Mouse (Mus musculus): ENCODE measurements around the gene Col5a3. TPM values are rescaled to one million over a fixed set of nuclear protein-coding genes. Genes with fewer than 3 reads are reported as not detected.
"Not testable (repeated sequence)": the region's sequence is repeated elsewhere in the genome, so short reads cannot be mapped to it uniquely, and the experiment has no call there.

The Col5a3 gene
- 1 to 10 TPM; 1.7 to 1.8 TPM for total RNA-seq (2021)
- long read RNA-seq, experiment 1, partial matches to known transcripts: 0 of 1 reads
- long read RNA-seq, experiment 1, other reads (novel, unspliced or antisense): 1 of 1 reads
- long read RNA-seq, experiment 2, partial matches to known transcripts: 1 of 2 reads
- long read RNA-seq, experiment 2, other reads (novel, unspliced or antisense): 1 of 2 reads

DNA sequence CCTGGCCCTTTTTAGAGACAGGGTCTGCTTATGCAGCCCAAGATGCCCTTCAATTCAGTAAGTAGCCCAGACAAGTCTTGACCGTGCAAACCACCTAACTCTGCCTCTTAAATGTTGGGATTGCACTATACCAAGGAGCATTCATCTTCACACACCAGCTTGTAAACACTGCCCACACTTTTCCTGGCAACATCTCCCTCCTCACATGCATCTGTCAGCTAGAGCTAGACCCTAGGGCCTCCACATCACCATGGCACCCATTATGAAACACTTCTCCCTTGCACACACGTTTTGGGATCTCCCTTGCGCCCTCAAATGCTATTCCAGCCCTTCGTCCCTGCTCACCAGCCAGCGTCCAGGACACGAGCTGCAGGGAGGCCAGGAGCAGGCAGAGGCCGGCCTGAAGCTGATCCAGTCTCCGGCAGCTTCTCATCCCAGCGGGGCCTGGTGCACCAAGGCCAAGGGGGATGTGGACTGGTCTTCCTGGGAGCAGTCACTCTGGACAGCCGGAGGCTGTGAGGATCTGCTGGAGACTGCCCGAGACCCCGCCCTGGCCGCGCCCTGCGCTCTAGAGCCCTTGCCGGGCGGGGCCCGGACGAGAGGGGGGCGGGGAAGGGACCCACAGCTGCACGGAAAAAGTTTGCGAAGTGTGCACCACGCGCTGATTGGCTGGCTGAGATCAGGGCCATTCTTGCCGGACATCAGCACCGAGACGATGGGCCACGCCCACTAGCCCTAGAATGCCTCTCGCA is at the start of gene Col5a3:
TSS of gene Col5a3 (minus strand) at position 547 of the 752 bp plus-strand sequence.
- DNase-seq (ENCODE audit: low spot score in 2 of 2): peak in 1 of 2 experiments; percentile 22

DNA sequence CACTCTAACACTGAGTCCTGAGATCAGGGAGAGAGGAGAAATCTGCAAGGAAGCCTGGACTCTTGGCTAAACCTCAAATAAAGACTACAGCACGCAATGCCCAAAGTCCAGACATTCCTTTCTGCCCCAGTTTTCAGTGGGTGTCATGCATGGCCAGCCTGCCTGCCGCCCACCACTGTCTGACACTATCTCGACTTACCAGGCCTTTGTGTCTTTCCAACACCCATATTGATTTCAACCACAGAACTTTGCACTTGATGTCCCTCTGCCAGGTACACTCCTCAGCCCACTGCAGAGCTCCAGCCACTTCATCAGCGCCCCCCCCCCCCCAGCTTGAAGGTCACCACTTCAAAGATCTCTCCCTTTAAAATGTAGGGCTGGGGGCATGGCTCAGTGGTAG is 47.4 kb upstream of the Col5a3 start:
- no peak for DNase-seq (ENCODE audit: low spot score in 2 of 2)

DNA sequence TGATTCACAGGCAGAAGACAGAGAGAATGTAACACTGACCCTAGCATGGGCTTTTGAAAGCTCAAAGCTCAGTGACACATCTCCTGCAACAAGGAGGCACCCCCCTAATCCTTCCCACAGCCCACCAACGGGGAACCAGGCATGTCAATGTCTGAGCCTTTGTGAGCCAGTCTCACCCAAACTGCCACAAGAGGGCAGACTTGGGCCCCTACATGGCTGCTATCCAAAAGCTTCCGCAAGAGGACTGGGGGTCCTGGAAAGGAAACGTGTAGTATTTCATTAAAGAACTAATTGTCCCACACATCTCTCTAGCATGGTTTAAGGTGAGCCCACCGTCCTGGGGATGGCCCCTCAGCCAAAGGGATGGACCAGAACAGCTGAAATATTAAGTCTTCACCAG is 47.0 kb upstream of the Col5a3 start:
- DNase-seq (ENCODE audit: low spot score in 2 of 2): no peak

- no peak for DNase-seq (ENCODE audit: low spot score in 2 of 2)
Measured at GRCm38 (mm10) chr9:20859926-20860325, 45.1 kb upstream of the Col5a3 start.

- no peak for DNase-seq (ENCODE audit: low spot score in 2 of 2)
Measured at GRCm38 (mm10) chr9:20857131-20857530, 42.3 kb upstream of the Col5a3 start.

GRCm38 (mm10) chr9:20850179-20850578 is 35.3 kb upstream of the Col5a3 start:
- no peak for DNase-seq (ENCODE audit: low spot score in 2 of 2)

- DNase-seq (ENCODE audit: low spot score in 2 of 2): peak; percentile 23 to 36
Measured at GRCm38 (mm10) chr9:20842670-20843069, 27.8 kb upstream of the Col5a3 start.

- DNase-seq (ENCODE audit: low spot score in 2 of 2): no peak
Measured at GRCm38 (mm10) chr9:20842211-20842610, 27.3 kb upstream of the Col5a3 start.

DNA sequence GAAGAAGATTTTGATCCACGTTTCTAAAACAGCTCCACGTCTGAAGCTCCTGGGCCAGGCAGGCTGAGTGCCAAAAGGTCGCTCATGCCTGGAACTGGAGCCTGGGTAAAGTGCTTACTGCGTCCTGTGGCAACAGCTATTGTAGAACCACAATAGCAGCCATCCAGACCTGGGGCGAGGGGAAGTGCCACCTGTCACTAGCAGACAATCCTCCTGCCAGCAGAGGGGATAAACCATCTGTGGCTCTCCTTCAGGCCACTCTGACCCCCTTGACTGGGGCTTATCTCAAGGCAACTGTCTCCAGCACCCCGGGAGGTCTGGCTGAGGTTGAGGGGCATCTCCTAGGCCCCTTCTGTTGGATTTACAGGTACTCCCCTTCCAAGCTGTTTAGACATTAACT is 24.1 kb upstream of the Col5a3 start:
- DNase-seq (ENCODE audit: low spot score in 2 of 2): no peak

DNA sequence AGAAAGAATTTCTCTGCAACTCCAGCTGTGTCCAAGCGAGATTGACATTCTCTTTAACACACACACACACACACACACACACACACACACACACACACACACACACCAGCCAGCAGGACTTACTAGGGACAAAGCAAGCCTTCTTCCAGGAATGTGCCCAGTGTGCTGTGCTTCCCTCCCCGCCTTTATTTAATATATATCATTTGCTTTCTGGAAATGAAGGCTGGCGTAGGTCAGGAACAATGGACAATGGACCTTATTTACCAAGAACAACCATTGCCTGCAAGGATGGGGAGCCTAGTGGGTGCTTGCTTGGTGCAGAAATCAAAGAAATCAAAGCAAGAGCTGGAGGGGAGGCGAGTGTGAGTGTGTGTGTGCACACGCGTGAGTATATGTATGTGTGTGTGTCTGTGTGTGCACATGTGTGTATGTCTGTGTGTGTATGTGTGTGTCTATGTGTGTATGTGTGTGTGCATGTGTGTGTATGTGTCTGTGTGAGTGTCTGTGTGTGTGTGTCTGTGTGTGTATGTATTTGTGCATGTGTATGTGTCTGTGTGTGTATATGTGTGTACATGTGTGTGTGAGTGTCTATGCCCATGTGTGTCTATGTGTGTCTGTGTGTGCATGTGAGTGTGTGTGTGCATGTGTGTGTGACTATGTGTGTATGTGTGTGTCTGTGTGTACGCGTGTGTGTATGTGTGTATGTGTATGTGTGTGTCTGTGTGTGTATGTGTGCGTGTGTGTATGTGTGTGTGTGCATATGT is 22.5 kb upstream of the Col5a3 start:
- no peak for DNase-seq (ENCODE audit: low spot score in 2 of 2)

- DNase-seq (ENCODE audit: low spot score in 2 of 2): not testable (repeated sequence)
Measured at GRCm38 (mm10) chr9:20835431-20835954, 20.6 kb upstream of the Col5a3 start.

DNA sequence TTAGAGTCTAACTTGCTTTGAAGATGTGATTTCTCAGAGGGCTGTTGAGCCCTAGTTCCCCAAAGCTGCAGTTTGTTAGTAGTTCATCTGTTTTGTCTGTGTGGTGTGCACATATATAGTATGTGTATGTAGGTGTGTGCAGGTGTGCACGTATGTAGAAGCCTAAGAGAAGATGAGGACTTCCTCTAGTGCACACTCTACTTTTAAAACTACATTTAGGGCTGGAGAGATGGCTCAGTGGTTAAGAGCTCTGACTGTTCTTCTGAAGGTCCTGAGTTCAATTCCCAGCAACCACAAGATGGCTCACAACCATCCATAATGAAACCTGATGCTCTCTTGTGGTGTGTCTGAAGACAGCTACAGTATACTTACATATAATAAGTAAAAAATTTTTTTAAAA is 20.0 kb upstream of the Col5a3 start:
- DNase-seq (ENCODE audit: low spot score in 2 of 2): no peak

GRCm38 (mm10) chr9:20830901-20831643 is 16.2 kb upstream of the Col5a3 start:
- peak; percentile 94 to 99 for DNase-seq (ENCODE audit: low spot score in 2 of 2)

DNA sequence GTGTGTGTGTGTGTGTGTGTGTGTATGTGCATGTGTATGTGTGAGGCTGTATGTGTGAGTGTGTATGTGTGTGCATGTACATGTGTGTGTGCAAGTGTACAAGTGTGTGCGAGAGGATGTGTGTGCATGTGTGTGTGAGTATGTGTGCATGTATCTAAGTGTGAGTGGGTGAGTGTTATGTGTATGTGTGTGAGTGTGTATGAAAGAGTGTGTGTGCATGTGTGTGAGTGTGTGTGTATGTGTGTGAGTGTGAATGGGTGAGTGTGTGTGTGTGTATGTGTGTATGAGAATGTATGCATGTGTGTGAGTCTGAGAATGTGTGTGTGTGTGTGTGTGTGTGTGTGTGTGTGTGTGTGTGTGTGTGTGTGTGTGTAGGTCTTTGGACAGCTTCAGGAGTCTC is 13.3 kb upstream of the Col5a3 start:
- no peak for DNase-seq (ENCODE audit: low spot score in 2 of 2)

DNA sequence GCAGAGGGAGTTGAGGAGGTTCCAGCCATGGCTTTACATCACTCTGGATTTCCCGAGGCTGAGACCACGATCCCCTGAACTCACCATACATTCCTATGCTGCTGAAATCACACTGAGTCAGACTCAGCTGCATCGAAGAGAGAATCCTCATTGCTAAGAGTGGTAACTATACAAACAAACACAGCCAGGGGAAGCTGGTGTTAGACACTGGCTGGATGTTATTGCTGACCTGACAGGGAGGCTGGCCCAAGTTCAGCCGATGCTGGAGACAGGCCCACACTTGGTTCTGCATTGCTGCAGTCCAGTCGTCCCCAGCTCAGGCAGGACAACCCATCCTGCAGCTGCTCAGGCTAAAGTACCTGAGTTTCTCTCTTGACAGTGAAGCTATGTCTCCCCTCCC is 10.9 kb upstream of the Col5a3 start:
- no peak for DNase-seq (ENCODE audit: low spot score in 2 of 2)

GRCm38 (mm10) chr9:20822821-20823220 is 8.0 kb upstream of the Col5a3 start:
- peak; percentile 28 to 34 for DNase-seq (ENCODE audit: low spot score in 2 of 2)

DNA sequence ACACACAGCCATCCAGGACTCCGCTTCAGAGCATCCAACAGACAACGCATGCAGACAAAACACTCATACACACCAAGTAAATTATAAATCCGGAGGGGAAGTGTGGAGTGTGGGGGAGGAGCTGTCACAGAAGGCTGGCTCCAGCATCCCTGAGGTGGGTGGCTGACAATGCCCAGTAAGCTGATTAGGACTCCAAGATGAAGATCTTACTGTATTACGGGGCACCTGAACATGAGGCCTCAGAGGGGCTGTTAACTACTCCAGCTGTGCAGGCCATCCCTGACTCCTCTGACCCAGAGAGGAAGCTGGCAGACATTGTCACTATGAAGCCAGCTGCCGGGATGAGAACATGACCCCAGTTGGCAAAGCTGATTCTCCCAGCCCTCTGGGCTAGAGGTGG is 5.1 kb upstream of the Col5a3 start:
- DNase-seq (ENCODE audit: low spot score in 2 of 2): no peak

DNA sequence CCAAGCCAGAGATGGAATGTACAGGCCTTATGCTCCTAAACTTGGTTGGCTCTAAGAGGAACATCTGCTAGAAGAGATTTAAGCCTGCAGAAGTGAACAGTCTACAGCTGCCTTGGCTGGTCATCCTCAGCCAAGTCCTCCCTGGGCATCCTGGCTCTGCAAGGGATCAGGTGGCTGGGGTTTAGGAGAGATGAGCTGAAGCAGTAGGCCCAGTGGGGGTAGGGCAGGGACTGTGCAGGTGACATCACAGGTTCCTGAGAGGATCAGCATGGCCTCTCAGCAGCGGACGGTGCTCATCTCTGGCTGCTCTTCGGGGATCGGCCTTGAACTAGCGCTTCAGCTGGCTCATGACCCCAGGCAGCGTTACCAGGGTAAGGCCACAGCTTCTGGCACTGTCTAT is 3.4 kb upstream of the Col5a3 start, which contains the start of gene Rdh8:
TSS of gene Rdh8 (plus strand) at position 268 of the 400 bp plus-strand sequence.
- no peak for DNase-seq (ENCODE audit: low spot score in 2 of 2)

- no peak for DNase-seq (ENCODE audit: low spot score in 2 of 2)
Measured at GRCm38 (mm10) chr9:20812537-20813271, 2.2 kb downstream of the Col5a3 start.

DNA sequence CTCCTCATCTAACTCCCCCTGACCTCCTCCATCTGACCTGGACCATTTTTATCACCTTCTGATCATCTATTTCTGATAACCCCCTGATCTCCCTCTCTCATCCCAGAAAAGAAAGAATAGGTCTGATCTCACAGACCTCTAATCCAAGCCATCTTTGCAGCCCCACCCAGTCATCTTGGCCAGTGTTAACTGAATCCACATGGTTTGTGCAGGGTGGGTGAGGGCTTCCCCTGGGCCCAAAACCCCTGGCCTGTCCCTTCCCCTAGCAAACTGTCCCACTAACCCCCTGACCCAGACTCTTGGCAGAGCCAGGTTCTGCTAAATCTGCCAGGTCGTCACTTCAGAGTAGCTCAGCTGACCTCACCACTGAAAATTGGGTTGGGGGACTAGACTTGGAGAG is 4.1 kb downstream of the Col5a3 start:
- DNase-seq (ENCODE audit: low spot score in 2 of 2): no peak

All from left cerebral cortex, adult 18-20 months (tissue).